28 mouse cellular contexts compared by ENCODE assay signal in the genomic region with DNA sequence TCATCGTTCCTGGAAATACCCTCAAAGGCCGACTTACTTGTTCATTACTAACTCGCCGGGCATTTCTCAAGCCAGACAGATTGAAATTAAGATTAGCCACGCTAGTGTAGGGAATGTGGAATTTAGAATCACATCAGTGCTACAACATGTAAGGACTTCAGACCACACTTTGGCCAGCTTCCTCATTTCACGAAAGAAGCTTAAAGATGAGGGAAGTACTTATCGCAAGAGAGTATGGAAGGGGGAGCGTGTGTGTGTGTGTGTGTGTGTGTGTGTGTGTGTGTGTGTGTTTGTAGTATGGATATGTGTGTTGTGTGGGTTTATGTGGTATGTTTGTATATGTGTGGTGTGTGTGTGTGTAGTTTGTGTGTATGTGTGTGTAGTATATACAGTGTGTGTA.
DNase-seq lines count a peak whose midpoint lies in the region; ATAC-seq and TF ChIP-seq lines count a peak whose summit lies in the region.
"Had no signal": no experiment of that assay in that cellular context is flagged by ENCODE, and none has a peak within 500 bp of the region (broad histone marks: within the 10 kb centered on the region; RNA-seq: fewer than 3 reads in every experiment).

No protein-coding gene starts in this region.

- 84% methylated on average over 8 of the region's 8 CpGs for WGBS in heart, embryonic 11.5 days (ENCODE audit: insufficient replicate concordance)

- no peak for TF ChIP-seq POLR2A in MEL (IDR thresholded peaks at IDR 0.05; ENCODE audit: control insufficient read depth in 1 of 2, insufficient read depth in 1 of 2, low read depth in 1 of 2, low read length in 2 of 2, poor library complexity in 1 of 2)

- H3K27ac ChIP-seq in heart, embryonic 11.5 days (ENCODE audit: low read depth, low read length) = no peak overlapping the region
- H3K27ac ChIP-seq in MEL (ENCODE audit: control insufficient read depth, low read depth, low read length) = peak overlapping the region; percentile 37
- H3K27ac ChIP-seq: forebrain, embryonic 13.5 days; heart, adult 2 months; heart, embryonic 13.5 days; hindbrain, embryonic 10.5 days; hindbrain, embryonic 15.5 days; limb, embryonic 13.5 days; liver, embryonic 12.5 days; neural tube, embryonic 15.5 days had no signal

- H3K9ac ChIP-seq in heart, embryonic 11.5 days (ENCODE audit: low read depth, low read length) = no peak overlapping the region
- H3K9ac ChIP-seq in MEL (ENCODE audit: control insufficient read depth, low read depth, low read length, poor library complexity, severe bottlenecking) = no peak overlapping the region
- H3K9ac ChIP-seq: forebrain, embryonic 13.5 days; heart, embryonic 13.5 days; hindbrain, embryonic 15.5 days; limb, embryonic 13.5 days; liver, embryonic 12.5 days; neural tube, embryonic 15.5 days had no signal

- H3K27me3 ChIP-seq in heart, embryonic 11.5 days (ENCODE audit: control insufficient read depth, insufficient read depth, low read length) = no peaks in the 10 kb centered on the region
- no peaks in the 10 kb centered on the region for H3K27me3 ChIP-seq in MEL (ENCODE audit: control insufficient read depth in 1 of 2, insufficient read depth in 2 of 2, low read length in 2 of 2)
- H3K27me3 ChIP-seq: forebrain, embryonic 13.5 days; heart, embryonic 13.5 days; hindbrain, embryonic 15.5 days; liver, embryonic 12.5 days; neural tube, embryonic 15.5 days had no signal

- ATAC-seq in heart, embryonic 11.5 days (replicated peaks; ENCODE audit: insufficient number of reproducible peaks, low FRiP score, low TSS enrichment) = no peak
- peak; percentile 80 to 88 for ATAC-seq in hematopoietic stem cell, adult 5-6 weeks (replicated peaks in 1 of 2; ENCODE audit: insufficient read depth in 1 of 2, low FRiP score in 2 of 2, low TSS enrichment in 1 of 2, low read depth in 1 of 2, poor library complexity in 2 of 2, severe bottlenecking in 2 of 2)
- ATAC-seq in neutrophil, adult 5-6 weeks (ENCODE audit: extremely low read depth, insufficient number of reproducible peaks, low FRiP score, poor library complexity, severe bottlenecking) = peak; percentile 71
- ATAC-seq: activated CD4-positive, CD25-positive, alpha-beta regulatory T cell, adult 4 months; forebrain, embryonic 13.5 days; inflammation-experienced regulatory T-cells, adult 6 months; liver, embryonic 12.5 days had no signal

- no peak for TF ChIP-seq CTCF in MEL (IDR thresholded peaks at IDR 0.05 in 2 of 3, conservative IDR thresholded peaks at IDR 0.05 in 1 of 3; ENCODE audit: control insufficient read depth in 1 of 3, insufficient read depth in 1 of 3, low read depth in 2 of 3, low read length in 3 of 3, poor library complexity in 1 of 3, severe bottlenecking in 1 of 3)

- H3K36me3 ChIP-seq in heart, embryonic 11.5 days (ENCODE audit: control insufficient read depth, insufficient read depth, low read length) = no peaks in the 10 kb centered on the region
- peaks cover 0 to 8% of the 10 kb centered on the region in 2 experiments; a peak in 2 of 4 replicates for H3K36me3 ChIP-seq in MEL (ENCODE audit: control insufficient read depth in 1 of 2, insufficient read depth in 2 of 2, low read length in 2 of 2)
- H3K36me3 ChIP-seq: heart, embryonic 13.5 days; hindbrain, embryonic 10.5 days; hindbrain, embryonic 15.5 days; limb, embryonic 13.5 days; liver, embryonic 12.5 days; neural tube, embryonic 15.5 days had no signal

- TF ChIP-seq RAD21 in MEL (IDR thresholded peaks at IDR 0.05; ENCODE audit: low read depth, low read length) = no peak

- no peaks in the 10 kb centered on the region for H3K4me1 ChIP-seq in heart, embryonic 11.5 days (ENCODE audit: control insufficient read depth, insufficient read depth, low read length)
- peaks cover 7 to 25% of the 10 kb centered on the region in 2 experiments for H3K4me1 ChIP-seq in MEL (ENCODE audit: control insufficient read depth in 1 of 2, insufficient read depth in 2 of 2, low read length in 2 of 2)
- H3K4me1 ChIP-seq: heart, embryonic 13.5 days; hindbrain, embryonic 15.5 days; liver, embryonic 12.5 days had no signal

- no peak overlapping the region for H3K4me3 ChIP-seq in heart, embryonic 11.5 days (ENCODE audit: low read depth, low read length)
- peak overlapping the region in 1 of 2 experiments; percentile 17; a peak in 2 of 4 replicates for H3K4me3 ChIP-seq in MEL (ENCODE audit: control insufficient read depth in 1 of 2, insufficient read depth in 1 of 2, low read depth in 2 of 2, low read length in 2 of 2)
- H3K4me3 ChIP-seq: forebrain, embryonic 13.5 days; heart, adult 2 months; heart, embryonic 13.5 days; hindbrain, embryonic 10.5 days; hindbrain, embryonic 15.5 days; limb, embryonic 13.5 days; liver, embryonic 12.5 days; neural tube, embryonic 15.5 days had no signal

- no peak overlapping the region for H3K4me2 ChIP-seq in heart, embryonic 11.5 days
- H3K4me2 ChIP-seq: forebrain, embryonic 13.5 days; heart, embryonic 13.5 days; hindbrain, embryonic 15.5 days; limb, embryonic 13.5 days; liver, embryonic 12.5 days; neural tube, embryonic 15.5 days had no signal

- no peaks in the 10 kb centered on the region for H3K79me2 ChIP-seq in MEL (ENCODE audit: control insufficient read depth, insufficient read depth, low read length, poor library complexity)

- H3K9me3 ChIP-seq in heart, embryonic 11.5 days (replicated peaks; ENCODE audit: control insufficient read depth, low read length) = no peaks in the 10 kb centered on the region
- no peaks in the 10 kb centered on the region for H3K9me3 ChIP-seq in MEL (replicated peaks; ENCODE audit: insufficient read depth, low read length)
- H3K9me3 ChIP-seq: forebrain, embryonic 13.5 days; heart, embryonic 13.5 days; hindbrain, embryonic 10.5 days; hindbrain, embryonic 15.5 days; limb, embryonic 13.5 days; liver, embryonic 12.5 days; neural tube, embryonic 15.5 days had no signal

- peak; percentile 80 for DNase-seq in heart, adult 11 months
- peak; percentile 90 for DNase-seq in MEL (ENCODE audit: low read depth, low spot score)
- DNase-seq in cerebellum, postnatal 14 days = no peak
- no peak for DNase-seq in urinary bladder, postnatal 10 days (ENCODE audit: low spot score)
- DNase-seq: adrenal gland, adult 8-10 months; cerebellum, adult 11 months; cerebellum, adult 9-10 months; gastrocnemius, postnatal 14 days; heart, adult 2 months; heart, postnatal 10 days; kidney, adult 11 months; kidney, postnatal 14 days; lung, adult 18-20 months; midbrain, embryonic 14.5 days; thymus, adult 2 months; thymus, postnatal 36 days had no signal

- peak; percentile 62 to 67 for TF ChIP-seq EP300 in MEL (IDR thresholded peaks at IDR 0.05; ENCODE audit: low read depth in 1 of 2, low read length in 2 of 2)

TF ChIP-seq in MEL, 35 proteins besides CTCF, POLR2A, EP300 and RAD21:
- TF ChIP-seq TAL1 (IDR thresholded peaks at IDR 0.05; ENCODE audit: low read length) = no peak; the same call in 1 of the 2 replicates
- TF ChIP-seq MAX (IDR thresholded peaks at IDR 0.05; ENCODE audit: low read length) = 0 out of 2 replicates have a peak, but pooled peaks have one; percentile 5
- peak; percentile 54 for TF ChIP-seq ETS1 (IDR thresholded peaks at IDR 0.05; ENCODE audit: low read depth, low read length)
- no peak for TF ChIP-seq CHD2 (IDR thresholded peaks at IDR 0.05; ENCODE audit: low read length)
- TF ChIP-seq CHD1 (IDR thresholded peaks at IDR 0.05; ENCODE audit: low read depth, low read length) = no peak
- peak; percentile 75; the same call in 1 of the 2 replicates for TF ChIP-seq RCOR1 (IDR thresholded peaks at IDR 0.05; ENCODE audit: low read depth, low read length)
- TF ChIP-seq GATA1 (IDR thresholded peaks at IDR 0.05; ENCODE audit: low read depth, low read length) = peak; percentile 44
- no peak for TF ChIP-seq ZMIZ1 (IDR thresholded peaks at IDR 0.05; ENCODE audit: low read depth, low read length)
- peak; percentile 54 for TF ChIP-seq TCF12 (IDR thresholded peaks at IDR 0.05; ENCODE audit: low read depth, low read length)
- 0 out of 2 replicates have a peak, but pooled peaks have one; percentile 0 for TF ChIP-seq MYC (IDR thresholded peaks at IDR 0.05; ENCODE audit: low read depth, low read length)
- TF ChIP-seq MEF2A (IDR thresholded peaks at IDR 0.05; ENCODE audit: extremely low read depth, insufficient replicate concordance, low read depth, low read length, poor library complexity, severe bottlenecking) = no peak

Comparison
In these comparisons a context has a peak if more than half of its experiments do, and no peak if none do; other contexts are left out.
1. DNase-seq: peak in heart, adult 11 months (single experiment) and MEL (single experiment); none in cerebellum, postnatal 14 days (0 of 2) and urinary bladder, postnatal 10 days (single experiment).